Mouse (Mus musculus) bone marrow, adult 2 months (tissue): ENCODE data around the gene Cldn4.

Experiments
- CTCF ChIP-seq: fragments of 200-500 bp; IDR thresholded peaks from 2 replicates; pipeline ENCODE4 v1.5.1; 2011; ENCODE audit warnings: low read length, control low read depth; ENCODE audit not compliant: control insufficient read depth, insufficient read depth
- POLR2A ChIP-seq: fragments of 200-500 bp; IDR thresholded peaks from 2 replicates; pipeline ENCODE4 v1.6.1; 2011; ENCODE audit warnings: low read depth, mild to moderate bottlenecking, control low read depth, low read length, borderline replicate concordance; ENCODE audit not compliant: control insufficient read depth

DNA sequence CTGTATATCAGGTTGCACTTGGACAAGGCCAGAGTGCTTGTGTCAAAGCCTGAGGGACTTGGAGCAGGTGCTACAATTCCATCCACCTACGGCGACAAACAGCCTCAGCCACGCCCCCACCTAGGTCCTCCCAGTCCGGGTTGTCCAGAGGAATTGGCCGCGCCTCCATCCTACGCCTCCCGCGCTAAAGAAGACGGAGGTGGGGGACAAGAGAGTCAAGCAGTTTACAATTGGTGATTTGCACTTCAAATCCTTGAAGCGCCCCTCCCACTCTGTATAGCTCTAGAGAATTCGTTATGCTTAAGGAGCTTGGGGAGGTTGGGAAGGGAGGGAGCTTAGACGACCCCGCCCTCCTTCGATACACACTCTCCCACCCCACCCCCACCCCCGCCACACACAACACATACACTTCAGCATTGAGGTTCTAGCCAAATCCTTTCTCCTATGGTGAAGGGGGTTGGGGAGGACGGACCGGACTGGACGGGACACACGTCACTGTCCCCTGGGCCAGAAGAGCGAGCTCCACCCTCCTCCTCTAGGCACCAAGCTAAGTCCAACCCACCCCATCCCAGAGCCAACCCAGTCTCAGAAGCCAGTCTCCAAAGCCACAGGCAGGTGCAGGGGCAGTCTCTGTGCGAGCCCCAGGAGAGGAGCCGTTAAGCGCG lies 39.0 kb upstream of the Cldn4 start, which contains the start of gene Cldn3:
- TF ChIP-seq POLR2A (no peak), CTCF (no peak)
